Mouse (Mus musculus) T-helper 1 cell (primary cell): ENCODE measurements at regions not wholly inside any gene's neighbourhood (a gene's known extent, or its start where the extent isn't known, plus 50 kb on each side); places are given as distances from the start of the nearest gene placed in this dataset.

Experiments used
- in situ Hi-C: fragments of 300-600 bp; cut with MboI, MseI; formaldehyde crosslinking; loops from one replicate; pipeline ENCODE4 v1.15.1; 2025; ENCODE audit warnings: high pct_unique_total_duplicates

- in situ Hi-C loops: no loop called here
Observed at GRCm38 (mm10) chr14:48754080-48754720, 80.6 kb upstream of the Otx2 start.

- in situ Hi-C loops: no loop called here
Observed at GRCm38 (mm10) chr14:48753517-48754079, 80.0 kb upstream of the Otx2 start.

- in situ Hi-C loops: no loop called here
Observed at GRCm38 (mm10) chr14:48753084-48753483, 79.5 kb upstream of the Otx2 start.

GRCm38 (mm10) chr14:48752579-48752905 lies 78.9 kb upstream of the Otx2 start:
- in situ Hi-C loops: no loop called here

- in situ Hi-C loops: no loop called here
Observed at GRCm38 (mm10) chr14:48751751-48752578, 78.3 kb upstream of the Otx2 start.

GRCm38 (mm10) chr14:48750994-48751393 lies 77.4 kb upstream of the Otx2 start:
- in situ Hi-C loops: no loop called here

- in situ Hi-C loops: no loop called here
Observed at GRCm38 (mm10) chr14:48748976-48749375, 75.4 kb upstream of the Otx2 start.

GRCm38 (mm10) chr14:48747936-48748335 lies 74.3 kb upstream of the Otx2 start:
- in situ Hi-C loops: no loop called here

GRCm38 (mm10) chr14:48740942-48741602 lies 67.5 kb upstream of the Otx2 start:
- in situ Hi-C loops: no loop called here

GRCm38 (mm10) chr14:48739121-48739520 lies 65.5 kb upstream of the Otx2 start:
- in situ Hi-C loops: no loop called here

GRCm38 (mm10) chr14:48738641-48739040 lies 65.0 kb upstream of the Otx2 start:
- in situ Hi-C loops: no loop called here

GRCm38 (mm10) chr14:48738213-48738612 lies 64.6 kb upstream of the Otx2 start:
- in situ Hi-C loops: no loop called here

GRCm38 (mm10) chr14:48736969-48737860 lies 63.6 kb upstream of the Otx2 start:
- in situ Hi-C loops: no loop called here

- in situ Hi-C loops: no loop called here
Observed at GRCm38 (mm10) chr14:48736211-48736610, 62.6 kb upstream of the Otx2 start.

- in situ Hi-C loops: no loop called here
Observed at GRCm38 (mm10) chr14:48729996-48730395, 56.4 kb upstream of the Otx2 start.
